Comparison of ENCODE assay signal across 8 mouse cellular contexts in genomic region chr13:56522081-56522820, GRCm38 (mm10). TPM values are rescaled to one million over a fixed set of nuclear protein-coding genes. Genes with fewer than 3 reads are reported as not detected.
DNase-seq lines count a peak whose midpoint lies in the region; ATAC-seq and TF ChIP-seq lines count a peak whose summit lies in the region.

TSS of gene Fbxl21 (plus strand) at chr13:56522472.

- H3K4me1 ChIP-seq in hindbrain, embryonic 12.5 days: peaks cover 7% of the 10 kb centered on the region; the same call in 1 of the 2 replicates
- no peaks in the 10 kb centered on the region; the same call in 1 of the 2 replicates for H3K4me1 ChIP-seq in lung, postnatal 0 days (ENCODE audit: insufficient read depth, low read depth, low read length)

- ATAC-seq in hindbrain, embryonic 12.5 days (ENCODE audit: low FRiP score): peak; percentile 98
- peak; percentile 99 for ATAC-seq in lung, postnatal 0 days

- no peaks in the 10 kb centered on the region for H3K9me3 ChIP-seq in hindbrain, embryonic 12.5 days (replicated peaks)
- H3K9me3 ChIP-seq in lung, postnatal 0 days (ENCODE audit: low read length): no peaks in the 10 kb centered on the region

- DNase-seq in T-cell, adult 2 months (ENCODE audit: low spot score): peak; percentile 94
- DNase-seq in cerebellum, postnatal 25 days: peak; percentile 91 to 94
- peak; percentile 78 to 83 for DNase-seq in frontal cortex, postnatal 14 days (ENCODE audit: low spot score in 2 of 2)
- DNase-seq in layer of hippocampus, postnatal 10 days (ENCODE audit: low spot score in 2 of 2): peak; percentile 79 to 88
- DNase-seq in lung, postnatal 0 days (ENCODE audit: low spot score): peak; percentile 96
- DNase-seq in ovary, postnatal 10 days (ENCODE audit: low spot score): peak; percentile 74
- DNase-seq in thymus, postnatal 0 days (ENCODE audit: low spot score): peak; percentile 89

- H3K4me2 ChIP-seq in hindbrain, embryonic 12.5 days (replicated peaks): peak within 1 kb of the TSS; percentile 87
- H3K4me2 ChIP-seq in lung, postnatal 0 days (replicated peaks; ENCODE audit: low read depth, low read length): peak within 1 kb of the TSS; percentile 70

- no peak within 1 kb of the TSS; the same call in 1 of the 2 replicates for H3K27ac ChIP-seq in hindbrain, embryonic 12.5 days
- H3K27ac ChIP-seq in lung, postnatal 0 days (ENCODE audit: low read length): no peak within 1 kb of the TSS

- H3K36me3 ChIP-seq in hindbrain, embryonic 12.5 days: no peaks in the 10 kb centered on the region
- H3K36me3 ChIP-seq in lung, postnatal 0 days (ENCODE audit: insufficient read depth, low read length): no peaks in the 10 kb centered on the region

- peak within 1 kb of the TSS; percentile 76 for H3K4me3 ChIP-seq in hindbrain, embryonic 12.5 days
- peak within 1 kb of the TSS; percentile 43 for H3K4me3 ChIP-seq in lung, postnatal 0 days (ENCODE audit: low read depth, low read length)

- WGBS in hindbrain, embryonic 12.5 days: 1% methylated on average over 52 of the region's 56 CpGs
- 2% methylated on average over 48 of the region's 56 CpGs for WGBS in lung, postnatal 0 days

- peak within 1 kb of the TSS; percentile 73 for H3K9ac ChIP-seq in hindbrain, embryonic 12.5 days
- peak within 1 kb of the TSS; percentile 3; the same call in 1 of the 2 replicates for H3K9ac ChIP-seq in lung, postnatal 0 days (replicated peaks; ENCODE audit: low read depth)

- no peaks in the 10 kb centered on the region for H3K27me3 ChIP-seq in hindbrain, embryonic 12.5 days
- H3K27me3 ChIP-seq in lung, postnatal 0 days (replicated peaks; ENCODE audit: insufficient read depth, low read length): no peaks in the 10 kb centered on the region

- TF ChIP-seq CTCF in lung, postnatal 0 days (IDR thresholded peaks at IDR 0.05): no peak

- no peak for TF ChIP-seq EP300 in lung, postnatal 0 days (IDR thresholded peaks at IDR 0.05)

RNA-seq across cellular contexts. Expression of gene Fbxl21, which starts in this region (rescaled TPM):
- 1.8 and 3.6 TPM in 2 replicates for polyA plus RNA-seq in hindbrain, embryonic 12.5 days (2016; fragmentation: Nextera tagmentation; extraction: Ambion mirVana)
- 1 to 10 TPM; 3.6 to 5.5 TPM for total RNA-seq in layer of hippocampus, postnatal 10 days (2021)
- 0.58 and 0.67 TPM in 2 replicates for polyA plus RNA-seq in lung, postnatal 0 days (2015; fragmentation: Nextera tagmentation; extraction: Ambion mirVana)
- polyA plus RNA-seq in thymus, postnatal 0 days (2015; fragmentation: Nextera tagmentation; extraction: Ambion mirVana): 1.1 TPM in 2 replicates

Comparison
In these comparisons a context has a peak if more than half of its experiments do, and no peak if none do; other contexts are left out.
1. Peak in DNase-seq, ATAC-seq, H3K4me3 ChIP-seq, H3K9ac ChIP-seq and H3K4me2 ChIP-seq in lung, postnatal 0 days; RNA of the gene not detected or under 1 TPM.